Mouse (Mus musculus) forebrain, embryonic 12.5 days (tissue): ENCODE measurements at regions not wholly inside any gene's neighbourhood (a gene's known extent, or its start where the extent isn't known, plus 50 kb on each side); places are given as distances from the start of the nearest gene placed in this dataset.
"Not testable (repeated sequence)": the region's sequence is repeated elsewhere in the genome, so short reads cannot be mapped to it uniquely, and the experiment has no call there.

Experiments
- ATAC-seq: fragments of 200-750 bp; cut with Nextera tagmentation; 2 replicates; pipeline ENCODE4 v1.8.0; 2017; ENCODE audit warnings: moderate TSS enrichment; ENCODE audit not compliant: low FRiP score
- H3K27ac ChIP-seq: fragments of 300-500 bp; sonication (generic); 2 replicates; pipeline ENCODE4 v1.5.1; 2016; ENCODE audit warnings: mild to moderate bottlenecking
- H3K27me3 ChIP-seq: fragments of 300-500 bp; sonication (generic); 2 replicates; pipeline ENCODE4 v1.6.1; 2016; ENCODE audit warnings: mild to moderate bottlenecking
- H3K36me3 ChIP-seq: fragments of 300-500 bp; sonication (generic); replicated peaks from 2 replicates; pipeline ENCODE4 v1.6.1; 2016; ENCODE audit warnings: mild to moderate bottlenecking
- H3K4me1 ChIP-seq: fragments of 300-500 bp; sonication (generic); 2 replicates; pipeline ENCODE4 v1.6.1; 2016
- H3K4me2 ChIP-seq: fragments of 300-500 bp; sonication (generic); 2 replicates; pipeline ENCODE4 v1.6.1; 2016; ENCODE audit warnings: mild to moderate bottlenecking, moderate library complexity
- H3K4me3 ChIP-seq: fragments of 300-500 bp; sonication (generic); replicated peaks from 2 replicates; pipeline ENCODE4 v1.5.1; 2016; ENCODE audit warnings: mild to moderate bottlenecking
- H3K9ac ChIP-seq: fragments of 300-500 bp; sonication (generic); 2 replicates; pipeline ENCODE4 v1.6.1; 2016; ENCODE audit warnings: mild to moderate bottlenecking
- H3K9me3 ChIP-seq: fragments of 300-500 bp; sonication (generic); 2 replicates; pipeline ENCODE4 v1.6.1; 2016
- WGBS: fragments of 180-500 bp; shearing (Covaris S2); methylation state at CpG from one replicate; pipeline ENCODE4 v1.1.7; 2016; 5-methylcytosine and 5-hydroxymethylcytosine counted together

DNA sequence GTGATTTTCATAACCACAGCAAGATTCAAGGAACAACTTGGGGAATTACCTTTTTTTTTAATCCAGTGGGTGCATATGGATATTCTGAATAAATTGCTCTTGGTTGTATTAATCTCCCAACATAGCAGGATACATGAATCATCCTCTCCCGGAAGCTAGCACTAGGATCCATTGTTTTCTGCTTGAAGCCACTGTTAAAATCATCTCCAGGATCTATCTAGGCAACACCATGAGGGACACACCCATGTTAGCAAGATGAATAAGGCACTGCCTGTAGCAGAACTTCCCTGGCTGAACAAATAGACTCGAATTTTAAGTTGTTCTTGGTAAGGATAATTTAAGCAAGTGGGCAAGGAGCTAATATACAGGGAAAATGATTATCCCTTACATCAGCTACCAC, 427.8 kb downstream of the Cbln4 start:
- H3K36me3 ChIP-seq: no peaks in the 10 kb centered on the region
- no peak for ATAC-seq
- no peak overlapping the region for H3K9ac ChIP-seq
- 81% methylated on average over 2 of the region's 2 CpGs for WGBS
- no peak overlapping the region for H3K27ac ChIP-seq
- H3K9me3 ChIP-seq: no peaks in the 10 kb centered on the region
- no peak overlapping the region for H3K4me2 ChIP-seq
- H3K4me1 ChIP-seq: no peaks in the 10 kb centered on the region
- no peak overlapping the region for H3K4me3 ChIP-seq
- H3K27me3 ChIP-seq: no peaks in the 10 kb centered on the region; the same call in 1 of the 2 replicates

DNA sequence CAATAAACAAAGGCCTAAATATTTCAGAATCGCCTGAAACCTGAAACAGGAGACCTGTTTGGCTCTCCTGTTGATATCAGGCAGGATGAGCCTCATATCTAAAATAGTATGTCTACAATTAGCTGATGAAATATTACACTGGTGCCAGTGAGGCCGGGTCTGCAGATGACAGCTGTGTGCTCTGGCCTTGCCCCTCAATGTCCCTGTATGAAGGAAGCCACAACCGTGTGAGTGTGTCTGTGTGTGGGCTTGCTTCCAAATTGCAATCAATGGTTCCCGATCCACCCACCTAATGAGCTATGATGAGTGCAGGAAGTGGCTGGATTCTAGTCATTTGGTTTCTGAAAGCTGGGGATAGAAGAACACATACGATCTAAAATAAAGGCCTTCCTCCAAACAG, 438.2 kb downstream of the Cbln4 start:
- 80% methylated on average over 5 of the region's 5 CpGs for WGBS
- no peaks in the 10 kb centered on the region for H3K36me3 ChIP-seq

DNA sequence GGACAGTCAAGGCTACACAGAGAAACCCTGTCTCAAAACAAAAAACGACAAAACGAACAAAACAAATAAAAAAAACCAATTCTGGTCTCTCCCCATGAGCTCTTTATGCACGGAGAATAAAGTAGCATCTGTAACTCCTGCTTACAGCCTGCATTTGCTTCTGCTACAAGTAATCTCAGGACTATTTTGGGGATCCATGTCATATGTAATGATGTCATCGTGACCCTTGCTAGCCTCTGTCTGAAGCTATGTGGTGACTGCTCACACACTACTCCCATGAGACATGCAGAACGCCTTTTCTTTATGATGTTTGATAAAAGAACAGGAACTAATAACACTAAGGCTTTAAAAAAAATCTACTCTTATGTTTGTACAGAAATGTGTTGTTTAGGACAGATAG, 448.0 kb downstream of the Cbln4 start:
- H3K27me3 ChIP-seq: peaks cover 60% of the 10 kb centered on the region

More for the DNA sequence above, 438.2 kb downstream of the Cbln4 start:
- Histone ChIP-seq H3K9me3 (no peaks in the 10 kb centered on the region), H3K27ac (no peak overlapping the region), H3K27me3 (no peaks in the 10 kb centered on the region), H3K9ac (no peak overlapping the region), H3K4me2 (no peak overlapping the region), H3K4me1 (no peaks in the 10 kb centered on the region), H3K4me3 (no peak overlapping the region)
- no peak for ATAC-seq

DNA sequence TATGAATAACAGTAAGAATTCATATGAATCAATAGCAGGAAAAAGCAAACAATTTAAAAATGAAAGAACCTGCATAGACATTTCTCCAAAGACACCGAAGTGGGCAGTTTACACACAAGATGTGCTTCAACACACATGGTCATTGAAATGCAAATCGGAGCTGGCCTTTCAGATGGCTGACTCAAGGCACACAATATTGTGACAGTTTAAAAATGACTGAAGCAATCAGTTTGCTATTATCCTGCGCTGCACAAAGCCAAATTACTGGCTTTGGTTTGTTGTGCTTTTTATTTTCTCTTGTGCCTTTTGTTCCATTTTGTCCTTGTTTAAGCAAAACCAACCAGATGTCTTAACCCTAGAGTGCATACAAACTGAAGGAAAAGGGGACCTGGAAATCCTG, 449.4 kb downstream of the Cbln4 start:
- Histone ChIP-seq H3K27ac (no peak overlapping the region), H3K27me3 (peaks cover 70% of the 10 kb centered on the region), H3K4me1 (peaks cover 6% of the 10 kb centered on the region)

More for the DNA sequence above, 448.0 kb downstream of the Cbln4 start:
- Histone ChIP-seq H3K36me3 (no peaks in the 10 kb centered on the region), H3K9ac (no peak overlapping the region), H3K27ac (no peak overlapping the region), H3K9me3 (no peaks in the 10 kb centered on the region), H3K4me1 (peaks cover 6% of the 10 kb centered on the region), H3K4me3 (no peak overlapping the region), H3K4me2 (no peak overlapping the region)
- ATAC-seq: no peak
- 73% methylated on average over 5 of the region's 5 CpGs for WGBS

DNA sequence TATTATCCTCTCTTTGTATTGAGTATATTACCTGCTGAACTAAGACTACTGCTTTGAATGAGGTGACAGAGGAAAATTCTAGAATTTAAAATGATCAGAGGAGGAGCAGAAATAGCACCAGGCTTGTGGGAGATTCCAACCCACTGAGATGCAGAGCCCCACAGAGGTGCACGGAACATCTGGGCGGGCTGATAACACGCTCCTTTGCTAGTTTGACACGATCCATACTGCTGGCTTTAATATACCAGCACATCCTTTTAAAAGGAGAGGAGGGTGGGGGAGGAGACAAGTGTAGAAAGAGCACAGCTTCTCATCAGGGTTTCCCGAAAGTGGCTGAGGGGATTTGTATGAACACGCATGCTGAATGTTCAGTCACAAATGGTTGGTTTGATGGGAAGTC, 451.0 kb downstream of the Cbln4 start:
- Histone ChIP-seq H3K4me3 (no peak overlapping the region), H3K9me3 (no peaks in the 10 kb centered on the region), H3K27me3 (peaks cover 60% of the 10 kb centered on the region), H3K36me3 (no peaks in the 10 kb centered on the region), H3K27ac (no peak overlapping the region), H3K9ac (no peak overlapping the region), H3K4me2 (no peak overlapping the region), H3K4me1 (peaks cover 17% of the 10 kb centered on the region)
- no peak for ATAC-seq
- 84% methylated on average over 6 of the region's 6 CpGs for WGBS

More for the DNA sequence above, 449.4 kb downstream of the Cbln4 start:
- Histone ChIP-seq H3K9ac (no peak overlapping the region), H3K36me3 (no peaks in the 10 kb centered on the region), H3K4me2 (no peak overlapping the region), H3K9me3 (no peaks in the 10 kb centered on the region), H3K4me3 (no peak overlapping the region)
- ATAC-seq: no peak
- 19% methylated on average over 3 of the region's 3 CpGs for WGBS

DNA sequence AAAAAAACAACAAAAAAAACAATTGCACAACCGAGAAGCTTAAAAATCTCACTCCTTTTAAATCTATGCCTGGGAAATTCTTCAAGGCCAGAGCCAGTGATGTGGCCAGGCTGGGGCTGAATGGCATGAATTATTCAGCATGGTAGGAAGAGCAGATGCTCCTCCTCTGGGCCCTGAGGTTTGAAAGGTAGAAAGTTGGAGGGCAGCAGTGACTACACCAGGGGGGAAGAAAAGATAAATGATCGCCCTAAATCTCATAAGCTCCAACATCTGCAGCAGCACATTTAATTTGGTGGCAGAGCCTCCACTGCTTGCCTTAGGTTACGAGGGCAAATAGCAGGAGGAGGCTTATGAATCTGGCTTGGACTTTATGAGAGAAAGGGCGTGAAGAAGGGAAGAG, 455.1 kb downstream of the Cbln4 start:
- no peaks in the 10 kb centered on the region for H3K9me3 ChIP-seq
- 68% methylated on average over 4 of the region's 4 CpGs for WGBS
- H3K4me2 ChIP-seq: no peak overlapping the region
- peaks cover 12% of the 10 kb centered on the region for H3K4me1 ChIP-seq
- H3K4me3 ChIP-seq: no peak overlapping the region
- no peak overlapping the region for H3K9ac ChIP-seq
- no peak overlapping the region for H3K27ac ChIP-seq
- peaks cover 40% of the 10 kb centered on the region for H3K27me3 ChIP-seq
- no peak for ATAC-seq
- no peaks in the 10 kb centered on the region for H3K36me3 ChIP-seq

DNA sequence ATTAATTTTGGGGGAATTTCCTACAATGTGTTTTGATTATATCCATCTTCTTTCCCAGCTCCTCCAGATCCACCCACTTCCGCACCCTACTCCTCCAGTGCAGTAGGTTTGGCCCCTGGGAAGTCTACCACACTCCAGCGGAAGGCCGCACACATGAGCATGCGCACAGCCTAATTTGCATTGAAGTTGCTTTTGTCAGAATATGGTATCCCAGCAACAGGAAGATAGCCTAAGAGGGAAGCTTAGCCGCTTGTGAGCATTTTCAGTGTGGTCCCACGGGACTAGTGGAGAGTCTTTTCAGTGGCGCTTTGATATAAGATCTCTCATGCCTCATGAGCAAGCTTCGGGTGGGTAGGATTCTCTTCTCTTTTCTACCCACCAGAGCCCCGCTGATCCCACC, 455.6 kb downstream of the Cbln4 start:
- H3K9ac ChIP-seq: no peak overlapping the region
- ATAC-seq: 0 out of 2 replicates have a peak, but pooled peaks have one; percentile 51
- H3K27me3 ChIP-seq: peaks cover 36% of the 10 kb centered on the region
- H3K36me3 ChIP-seq: no peaks in the 10 kb centered on the region
- H3K27ac ChIP-seq: no peak overlapping the region
- H3K4me1 ChIP-seq: peaks cover 12% of the 10 kb centered on the region
- H3K4me2 ChIP-seq: no peak overlapping the region
- no peaks in the 10 kb centered on the region for H3K9me3 ChIP-seq
- WGBS: 51% methylated on average over 9 of the region's 9 CpGs
- no peak overlapping the region for H3K4me3 ChIP-seq

DNA sequence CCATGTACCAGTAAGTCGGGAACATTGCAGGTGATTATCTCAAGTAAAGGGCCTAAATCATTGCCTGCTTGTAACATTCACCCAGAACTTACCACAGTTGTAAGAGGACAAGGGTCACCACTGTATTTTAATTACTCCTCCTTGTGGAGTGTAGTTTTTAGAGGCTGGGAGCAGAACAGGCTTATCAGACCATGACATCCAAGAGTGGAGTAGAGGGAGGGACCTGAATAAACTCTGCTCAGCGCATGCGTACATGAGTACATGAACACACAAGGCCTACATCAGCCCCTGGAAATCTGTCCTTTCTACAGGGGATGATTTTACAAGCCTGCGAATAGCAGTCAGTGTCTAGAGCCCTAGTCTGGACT, 456.4 kb downstream of the Cbln4 start:
- H3K4me2 ChIP-seq: no peak overlapping the region
- no peak overlapping the region for H3K4me3 ChIP-seq
- H3K36me3 ChIP-seq: no peaks in the 10 kb centered on the region
- peaks cover 28% of the 10 kb centered on the region for H3K27me3 ChIP-seq
- WGBS: 92% methylated on average over 4 of the region's 4 CpGs
- H3K9ac ChIP-seq: no peak overlapping the region
- no peak for ATAC-seq
- H3K9me3 ChIP-seq: no peaks in the 10 kb centered on the region
- H3K4me1 ChIP-seq: peaks cover 12% of the 10 kb centered on the region
- no peak overlapping the region for H3K27ac ChIP-seq

DNA sequence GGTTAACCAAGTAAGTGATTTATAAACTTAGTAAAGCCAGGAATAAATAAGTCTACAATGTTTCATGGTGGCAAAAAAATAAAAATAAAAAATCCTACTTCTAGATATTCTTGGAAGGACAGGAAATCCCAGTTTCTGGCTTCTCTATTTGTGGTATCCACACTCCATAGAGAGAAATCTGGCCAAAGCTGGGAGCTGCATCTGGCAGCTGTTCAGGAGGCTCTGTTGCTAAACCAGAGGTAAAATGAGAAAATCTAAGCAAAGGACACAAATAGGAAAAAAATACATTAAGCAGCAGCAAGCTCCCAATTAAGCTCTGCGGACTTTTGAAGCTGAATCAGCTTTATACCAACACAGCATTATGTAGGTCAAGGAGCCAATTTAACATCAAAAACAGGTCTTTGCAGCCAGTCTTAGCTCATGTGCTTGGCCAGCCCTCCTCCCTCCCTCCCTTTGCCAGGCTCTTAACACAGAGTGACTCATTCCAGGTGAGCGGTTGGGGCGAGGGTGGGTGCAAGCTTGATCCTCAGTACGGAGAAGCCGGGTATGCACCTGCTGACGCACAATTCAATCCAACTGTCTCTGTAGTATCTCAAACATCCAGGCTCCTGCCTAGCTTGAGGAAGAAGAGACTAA, 456.9 kb downstream of the Cbln4 start:
- H3K27me3 ChIP-seq: peaks cover 23% of the 10 kb centered on the region
- ATAC-seq: no peak
- H3K27ac ChIP-seq: no peak overlapping the region
- WGBS: 91% methylated on average over 6 of the region's 6 CpGs
- no peak overlapping the region for H3K4me2 ChIP-seq
- H3K36me3 ChIP-seq: no peaks in the 10 kb centered on the region
- H3K4me3 ChIP-seq: no peak overlapping the region
- peaks cover 12% of the 10 kb centered on the region for H3K4me1 ChIP-seq
- H3K9me3 ChIP-seq: no peaks in the 10 kb centered on the region
- no peak overlapping the region for H3K9ac ChIP-seq

DNA sequence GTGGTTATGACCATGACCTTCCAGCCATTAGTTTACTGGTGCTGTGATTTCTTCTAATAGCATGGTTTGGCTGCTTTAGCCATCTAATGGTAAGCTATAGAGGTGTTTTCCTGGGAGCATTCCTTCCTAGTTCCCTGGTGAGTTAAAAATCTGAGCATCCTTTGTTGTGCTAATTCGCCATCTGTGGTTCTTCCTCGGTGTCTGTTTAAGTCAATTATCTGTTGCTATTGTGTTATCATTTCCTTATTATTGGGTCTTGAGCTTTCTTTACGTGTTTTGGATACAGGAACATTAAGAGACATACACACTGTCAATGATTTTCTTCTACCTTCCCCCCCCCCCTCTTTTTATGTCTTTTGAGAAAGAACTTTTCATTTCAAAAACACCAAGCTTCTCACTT, 468.9 kb downstream of the Cbln4 start:
- Histone ChIP-seq H3K4me2 (no peak overlapping the region), H3K36me3 (no peaks in the 10 kb centered on the region), H3K9ac (no peak overlapping the region), H3K27me3 (no peaks in the 10 kb centered on the region), H3K4me3 (no peak overlapping the region), H3K27ac (no peak overlapping the region), H3K4me1 (no peaks in the 10 kb centered on the region), H3K9me3 (no peaks in the 10 kb centered on the region)
- no peak for ATAC-seq
- 28% methylated on average over 3 of the region's 3 CpGs for WGBS

DNA sequence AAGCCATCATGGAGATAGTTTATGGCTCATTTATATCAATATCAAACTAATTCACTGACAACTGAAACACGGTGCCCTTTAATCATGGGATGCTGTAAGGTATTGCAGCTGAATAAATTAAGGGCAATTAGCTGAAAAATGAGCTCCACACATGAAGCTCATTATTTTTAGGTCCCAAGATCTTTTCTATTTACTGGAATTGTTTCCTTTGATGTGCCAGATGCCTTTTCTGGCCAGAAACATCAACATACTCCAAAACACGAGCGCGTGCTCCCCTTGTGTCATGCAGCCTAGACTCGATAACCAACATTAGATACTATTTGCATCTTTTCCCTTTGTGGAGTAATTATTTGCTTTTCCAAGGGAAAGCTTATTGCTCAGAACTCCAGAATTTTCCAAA, 480.6 kb downstream of the Cbln4 start:
- no peaks in the 10 kb centered on the region for H3K4me1 ChIP-seq

DNA sequence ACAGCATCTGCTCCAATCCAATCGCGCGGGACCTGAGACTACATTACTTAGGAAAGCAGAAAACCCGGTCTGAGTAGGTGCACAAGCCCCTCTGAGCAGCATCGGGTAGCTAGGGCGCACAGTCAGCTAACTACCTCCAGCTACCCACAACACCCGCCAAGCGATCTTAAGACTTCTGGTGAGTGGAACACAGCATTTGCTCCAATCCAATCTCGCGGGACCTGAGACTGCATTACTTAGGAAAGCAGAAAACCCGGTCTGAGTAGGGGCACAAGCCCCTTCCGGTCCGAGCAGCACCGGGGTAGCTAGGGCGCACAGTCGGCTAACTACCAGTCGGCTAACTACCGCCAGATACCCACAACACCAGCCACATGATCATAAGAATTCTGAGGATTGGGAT, 500.5 kb downstream of the Cbln4 start:
- WGBS: 89% methylated on average over 18 of the region's 18 CpGs

More for the DNA sequence above, 480.6 kb downstream of the Cbln4 start:
- Histone ChIP-seq H3K36me3 (no peaks in the 10 kb centered on the region), H3K4me3 (no peak overlapping the region), H3K27ac (no peak overlapping the region), H3K9ac (no peak overlapping the region), H3K27me3 (no peaks in the 10 kb centered on the region), H3K9me3 (no peaks in the 10 kb centered on the region), H3K4me2 (no peak overlapping the region)
- no peak for ATAC-seq
- WGBS: 56% methylated on average over 5 of the region's 5 CpGs

DNA sequence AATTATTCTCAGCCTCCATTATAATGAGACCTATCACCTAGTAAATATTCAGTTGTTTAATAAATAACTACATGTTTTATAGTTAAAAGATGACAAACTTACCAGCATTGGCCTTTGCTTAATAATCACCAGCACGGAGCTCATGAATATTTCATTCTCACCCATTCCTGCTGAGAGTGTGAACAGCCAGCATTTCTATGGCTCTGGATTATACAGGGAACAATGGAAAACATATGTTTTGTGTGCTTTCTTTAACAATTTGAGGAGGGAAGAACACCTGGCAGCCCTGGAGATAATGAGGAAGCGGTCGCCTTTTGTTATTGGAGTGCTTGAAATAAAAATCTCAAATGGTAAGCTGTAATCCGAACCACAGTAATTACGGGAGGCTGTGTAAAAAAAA, 528.4 kb downstream of the Cbln4 start:
- 20% methylated on average over 5 of the region's 5 CpGs for whole genome bisulfite sequencing
- H3K9me3 ChIP-seq: no peaks in the 10 kb centered on the region
- H3K4me3 ChIP-seq: no peak overlapping the region
- H3K27ac ChIP-seq: no peak overlapping the region; the same call in 1 of the 2 replicates
- H3K4me2 ChIP-seq: no peak overlapping the region
- H3K9ac ChIP-seq: no peak overlapping the region
- peaks cover 13% of the 10 kb centered on the region for H3K4me1 ChIP-seq
- ATAC-seq: no peak
- H3K36me3 ChIP-seq: no peaks in the 10 kb centered on the region
- H3K27me3 ChIP-seq: no peaks in the 10 kb centered on the region

More for the DNA sequence above, 500.5 kb downstream of the Cbln4 start:
- not testable (repeated sequence) for H3K27ac ChIP-seq, H3K4me3 ChIP-seq, H3K4me1 ChIP-seq, ATAC-seq, H3K36me3 ChIP-seq, H3K9me3 ChIP-seq, H3K9ac ChIP-seq, H3K4me2 ChIP-seq, H3K27me3 ChIP-seq
